Mouse (Mus musculus) adrenal gland, postnatal 36 days (tissue): ENCODE measurements around the gene Ankrd27. TPM values are rescaled to one million over a fixed set of nuclear protein-coding genes. Genes with fewer than 3 reads are reported as not detected.

Experiments
- DNase-seq, 2 experiments: peaks; one replicate each; pipeline ENCODE4 v3.0.0; 2021; ENCODE audit warnings: mixed read lengths in 1 of 2
- total RNA-seq, 2 experiments: library from RNA; stranded (reverse); gene quantifications; 2 replicates each; pipeline ENCODE4 v1.2.3; 2021

The Ankrd27 gene
- total RNA-seq, 2 experiments from 2014 or later, result 23.6 to 32.6 TPM

DNA sequence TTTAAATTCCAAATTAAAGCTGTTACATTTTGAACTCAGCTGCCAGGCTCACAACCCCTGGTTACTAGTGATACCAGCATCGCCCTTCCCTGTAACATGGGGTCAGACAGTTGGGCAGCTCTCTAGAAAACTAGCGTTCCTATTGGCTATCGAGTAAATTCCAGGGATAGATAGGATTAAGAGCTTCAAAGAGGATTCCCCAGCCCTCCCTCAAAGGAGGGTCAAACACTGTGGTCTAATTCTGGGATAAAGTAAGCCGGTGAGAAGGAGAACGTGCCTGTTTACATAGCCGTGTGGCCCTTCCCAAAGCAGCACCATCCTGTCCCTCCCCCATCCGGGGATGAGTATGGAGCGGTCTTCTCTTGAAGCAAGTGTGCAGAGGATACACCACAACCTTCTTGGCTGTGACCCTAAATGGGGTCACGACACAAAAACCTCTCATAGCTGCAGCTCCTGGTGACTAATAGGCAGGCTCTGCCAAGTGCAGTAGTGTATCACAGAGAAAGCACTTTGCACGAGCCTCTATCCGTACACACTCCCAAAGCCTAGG, 2.5 kb upstream of the Ankrd27 start:
- DNase-seq, result peak in 1 of 2 experiments; percentile 11

DNA sequence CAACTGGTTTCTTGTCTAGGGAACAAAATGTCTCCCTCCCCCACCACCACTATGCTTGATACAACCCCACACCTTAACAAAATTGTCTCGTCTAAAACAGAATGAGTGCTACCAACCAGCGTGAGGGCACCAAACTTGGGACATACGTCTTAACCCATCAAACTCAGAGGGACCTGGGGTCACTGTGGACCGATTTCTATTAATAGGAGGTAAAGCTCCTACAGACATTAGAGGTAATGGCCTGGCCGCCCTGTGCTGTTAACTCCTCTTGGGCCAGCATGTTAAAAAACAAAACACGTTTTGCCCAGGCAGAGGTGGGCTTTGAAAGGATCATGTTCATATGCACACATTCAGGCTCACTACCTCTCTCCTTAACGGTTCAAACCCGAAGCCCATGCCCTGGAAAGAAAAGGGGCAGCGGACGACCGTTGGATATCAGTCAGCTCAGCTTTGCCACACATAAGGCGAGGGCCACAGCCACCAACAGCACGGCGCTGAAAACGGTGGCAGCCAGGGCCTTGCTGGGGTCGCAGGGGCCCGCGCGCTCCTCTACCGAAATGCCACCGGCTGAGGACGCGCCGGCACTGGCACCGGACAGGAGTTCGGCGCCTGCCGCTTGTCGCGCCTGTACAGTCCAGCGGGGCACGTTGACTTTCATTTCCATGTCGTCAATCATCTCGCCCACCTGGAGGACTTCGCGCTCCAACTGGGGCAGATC, 1.8 kb upstream of the Ankrd27 start:
- no peak for DNase-seq

DNA sequence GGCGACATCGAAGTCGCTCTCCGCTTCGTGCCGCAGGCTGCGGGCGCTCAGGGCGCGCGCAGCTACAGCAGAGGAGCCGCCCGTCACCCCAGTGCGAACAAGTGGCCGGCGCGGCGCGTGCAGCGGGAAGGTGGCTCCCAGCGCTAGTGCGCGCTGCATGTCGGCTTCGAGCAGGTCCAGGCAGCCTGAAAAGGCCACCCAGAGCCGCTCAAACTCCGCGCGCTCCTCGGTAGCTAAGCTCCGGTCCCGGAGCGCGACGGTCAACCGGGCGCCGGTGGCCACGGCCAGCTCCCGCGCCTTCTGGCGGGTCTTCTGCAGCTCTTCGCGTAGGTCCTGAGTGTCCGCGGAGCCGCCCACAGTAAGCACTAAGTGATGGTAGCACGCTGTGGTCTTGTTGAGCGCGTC, 1.3 kb upstream of the Ankrd27 start:
- DNase-seq, result peak; percentile 56 to 59

DNA sequence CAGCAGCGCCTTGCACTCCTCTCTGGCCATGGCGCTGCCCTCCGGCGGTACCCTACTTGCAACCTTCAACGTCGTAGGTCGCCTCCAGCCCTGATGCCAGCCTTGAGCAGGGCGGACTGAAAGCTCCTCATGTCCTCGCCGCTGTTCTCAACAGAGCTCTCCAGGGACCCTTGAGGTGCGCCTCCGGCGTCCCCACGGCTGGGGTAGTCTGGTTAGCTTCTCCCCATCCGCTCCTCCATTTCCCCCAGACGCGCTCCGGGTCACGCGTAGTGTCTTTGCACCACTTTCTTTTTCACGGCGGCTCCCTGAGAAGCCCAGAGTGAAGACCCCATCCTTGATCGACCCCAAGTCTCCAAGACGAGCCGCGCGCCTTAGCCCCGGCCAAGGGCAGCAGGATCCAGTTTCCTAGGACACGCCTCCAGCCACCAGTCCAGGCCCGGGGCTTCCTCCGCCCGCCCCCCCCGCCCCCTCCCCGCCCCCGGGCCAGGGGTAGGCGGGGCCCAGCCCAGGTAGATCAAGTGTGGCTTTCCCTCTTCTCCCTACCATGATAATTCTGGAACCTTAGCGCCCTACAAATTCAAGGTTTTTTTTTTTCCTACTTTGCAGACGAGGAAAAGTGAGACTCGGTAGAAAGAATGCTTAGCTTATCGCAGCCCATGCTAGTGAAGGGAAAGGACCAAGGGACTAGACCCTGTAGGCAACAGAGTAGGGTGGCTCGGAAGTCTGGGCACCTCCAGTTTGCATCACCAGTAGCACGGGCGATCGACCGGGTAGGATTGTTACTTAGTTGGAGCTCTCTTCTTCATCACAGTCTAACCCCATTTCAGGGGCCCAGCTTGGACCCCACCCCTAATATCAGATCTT, 621 bp upstream of the Ankrd27 start, which contains the start of gene Rgs9bp:
Rgs9bp (minus strand) TSS at position 392 of the 864 bp plus-strand sequence.
- DNase-seq, result peak; percentile 56 to 72

DNA sequence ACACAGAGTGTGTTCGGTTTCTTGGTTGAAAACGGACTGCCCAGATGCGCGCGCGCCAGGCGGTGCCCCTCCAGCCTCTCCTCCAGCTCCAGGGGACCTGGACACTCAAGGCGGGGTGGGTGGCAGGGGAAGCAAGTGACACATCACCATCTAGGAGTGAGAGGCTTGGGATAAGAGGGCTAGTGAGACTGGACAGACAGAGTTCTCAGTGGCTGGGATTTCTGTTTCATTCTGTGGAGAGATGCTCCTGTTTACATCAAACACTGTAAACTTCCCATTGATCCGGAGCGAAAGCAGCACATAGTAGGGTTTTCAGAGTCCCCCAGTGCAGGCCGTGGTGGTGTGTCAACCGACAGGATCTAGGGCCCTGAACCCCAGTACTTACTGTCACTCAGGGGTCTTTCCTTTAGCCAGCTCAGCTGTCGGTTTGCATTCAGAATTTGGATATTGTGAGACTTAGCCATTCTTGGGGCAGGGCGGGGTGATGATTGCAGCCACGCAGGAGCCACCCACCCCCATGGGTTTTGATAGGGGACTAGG, 932 bp downstream of the Ankrd27 start:
- peak in 1 of 2 experiments; percentile 11 for DNase-seq

DNA sequence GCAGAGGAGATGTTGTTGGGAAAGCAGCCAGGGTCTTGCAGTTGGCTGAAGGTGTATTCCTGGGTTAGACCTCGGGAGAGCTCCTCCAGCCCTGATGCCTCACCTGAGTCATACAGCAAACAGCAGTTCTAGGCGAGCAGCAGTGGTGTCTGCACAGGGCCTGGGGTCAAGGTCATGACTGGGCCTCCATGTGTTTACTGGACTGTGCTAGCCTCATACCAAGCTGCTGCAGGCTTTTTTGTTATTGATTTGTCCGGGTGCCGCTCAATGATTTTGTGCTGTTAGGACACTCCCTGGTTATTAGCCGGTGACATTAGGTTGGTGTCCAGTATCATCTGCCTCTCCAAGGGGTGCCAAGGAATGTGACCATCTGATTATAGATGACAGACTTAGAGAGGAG, 1.7 kb downstream of the Ankrd27 start:
- DNase-seq, result peak in 1 of 2 experiments; percentile 21

DNA sequence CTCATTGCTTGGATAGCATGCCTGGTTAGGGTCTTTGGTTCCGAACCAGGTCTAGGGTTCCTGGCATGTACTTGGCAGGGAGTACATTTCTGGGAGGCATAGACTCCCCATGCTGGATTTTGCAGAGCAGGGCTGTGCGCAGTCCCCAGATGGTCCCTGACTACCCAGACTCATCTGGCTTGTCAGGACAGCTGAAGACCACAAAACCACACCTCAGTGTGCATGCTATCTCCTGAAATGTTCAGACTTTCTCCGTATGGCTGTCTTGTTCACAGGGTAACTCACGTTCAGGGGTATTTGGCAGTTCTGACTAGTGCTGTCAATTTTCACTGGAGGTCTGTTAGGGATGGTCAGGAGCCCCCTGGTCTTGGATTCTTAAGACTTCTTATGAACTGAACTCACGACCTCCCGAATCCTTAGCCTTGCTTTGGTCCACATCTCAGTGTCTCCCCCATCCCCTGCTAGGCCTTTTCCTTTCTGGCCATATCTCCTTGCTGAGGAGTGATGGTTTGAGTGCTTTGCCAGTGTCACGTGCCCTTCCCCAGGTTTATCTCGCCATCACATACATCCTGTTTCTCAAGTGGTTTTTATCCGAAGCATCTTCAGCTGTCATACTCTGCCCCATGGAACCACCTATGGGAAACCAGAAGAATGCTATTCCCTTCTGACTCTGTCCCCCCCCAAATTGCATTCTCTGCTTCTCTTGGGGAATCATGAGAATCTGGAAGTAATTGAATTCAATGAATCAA, 2.8 kb downstream of the Ankrd27 start:
- no peak for DNase-seq

DNA sequence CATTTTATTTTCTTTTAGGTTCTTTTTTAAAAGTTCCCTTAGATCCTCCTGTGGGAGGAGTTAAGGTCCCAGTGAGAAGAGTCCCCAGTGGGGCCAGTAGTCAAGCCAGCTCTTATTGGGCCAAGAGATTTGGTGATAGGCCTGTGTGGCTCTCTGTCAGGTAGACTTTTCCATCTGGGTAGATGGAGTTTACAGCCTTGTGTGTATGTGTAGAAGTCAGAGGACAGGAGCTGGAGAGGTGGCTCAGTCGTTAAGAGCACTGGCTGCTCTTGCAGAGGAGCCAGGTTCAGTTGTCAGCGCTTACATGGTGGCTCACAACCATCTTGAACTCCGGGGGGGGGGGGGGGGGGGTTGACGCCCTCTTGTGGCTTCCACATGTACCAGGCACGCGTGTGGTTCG, 3.4 kb downstream of the Ankrd27 start:
- no peak for DNase-seq

DNA sequence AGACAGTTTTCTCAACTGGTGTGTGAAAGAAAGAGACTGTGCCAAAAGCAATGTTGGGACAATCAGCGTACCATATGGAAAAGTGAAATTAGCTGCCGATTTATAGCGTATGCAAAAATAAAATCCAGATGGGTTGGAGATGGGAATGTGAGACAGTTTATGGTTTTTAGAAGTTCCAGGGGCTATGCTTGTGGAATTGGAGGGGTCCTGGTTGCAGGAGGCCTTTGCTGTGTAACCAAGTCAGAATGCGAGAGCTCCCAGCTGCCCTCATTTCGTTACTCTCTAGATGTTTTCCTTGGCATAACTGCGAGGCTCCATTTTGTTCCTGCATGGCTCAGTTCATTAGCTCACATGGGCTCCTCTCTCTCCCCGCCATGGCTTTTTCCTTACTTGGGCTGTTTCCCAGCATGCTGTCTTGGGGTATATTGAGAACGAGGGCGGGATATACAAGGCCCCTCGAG, 4.7 kb downstream of the Ankrd27 start:
- peak; percentile 9 to 23 for DNase-seq

DNA sequence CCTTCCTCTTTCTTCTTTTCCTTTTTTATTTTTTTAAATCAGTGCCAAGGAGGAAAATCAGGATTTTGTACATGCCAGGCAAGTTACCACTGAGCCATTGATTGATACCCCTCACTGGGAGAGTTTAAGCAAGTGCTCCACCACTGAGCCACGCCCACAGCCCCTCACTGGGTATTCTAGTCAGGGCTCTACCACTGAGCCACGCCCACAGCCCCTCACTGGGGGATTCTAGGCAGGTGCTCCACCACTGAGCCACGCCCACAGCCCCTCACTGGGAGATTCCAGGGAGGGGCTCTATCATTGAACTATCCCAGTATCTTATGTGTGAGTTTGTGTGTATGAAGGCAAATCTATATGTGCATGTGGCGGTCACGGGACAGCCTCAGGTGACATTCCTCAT, 8.3 kb downstream of the Ankrd27 start:
- DNase-seq, result no peak

DNA sequence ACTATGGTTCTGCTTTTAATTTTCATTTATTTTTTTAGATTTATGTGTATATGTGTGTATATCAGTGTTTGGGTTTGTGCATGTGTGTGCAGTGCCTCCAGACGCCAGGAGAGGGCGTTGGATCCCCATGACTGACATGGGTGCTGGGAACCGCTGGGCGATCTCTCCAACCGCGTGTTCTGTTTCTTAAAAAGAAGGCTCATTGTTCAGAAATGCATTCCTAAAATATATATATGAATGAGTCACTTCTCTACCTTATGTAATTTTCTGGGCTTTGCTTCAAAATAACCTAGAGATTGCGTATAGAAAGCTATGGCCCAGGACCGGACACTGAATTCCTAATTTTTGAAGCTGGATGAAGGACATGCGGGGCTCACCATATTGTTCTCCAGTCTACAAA, 13.4 kb downstream of the Ankrd27 start:
- no peak for DNase-seq

DNA sequence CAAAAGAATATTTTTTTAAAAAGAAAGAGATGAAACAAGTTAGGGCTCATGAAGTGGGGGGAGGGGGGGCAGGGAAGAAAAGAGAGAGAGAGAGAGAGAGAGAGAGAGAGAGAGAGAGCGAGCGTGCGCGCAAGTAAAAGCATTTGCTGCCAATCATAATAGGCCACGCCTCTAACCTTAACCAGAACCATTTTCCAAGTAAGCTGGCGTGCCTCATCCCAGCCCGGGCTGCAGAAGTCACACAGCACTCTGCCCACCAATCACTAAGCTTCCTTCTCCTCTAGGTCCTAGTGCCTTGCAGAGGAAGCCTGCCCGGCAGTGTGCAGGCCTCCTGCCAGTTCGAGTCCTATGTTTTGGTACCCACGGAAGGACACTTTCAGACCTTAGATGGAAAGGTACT, 14.0 kb downstream of the Ankrd27 start:
- DNase-seq, result no peak

DNA sequence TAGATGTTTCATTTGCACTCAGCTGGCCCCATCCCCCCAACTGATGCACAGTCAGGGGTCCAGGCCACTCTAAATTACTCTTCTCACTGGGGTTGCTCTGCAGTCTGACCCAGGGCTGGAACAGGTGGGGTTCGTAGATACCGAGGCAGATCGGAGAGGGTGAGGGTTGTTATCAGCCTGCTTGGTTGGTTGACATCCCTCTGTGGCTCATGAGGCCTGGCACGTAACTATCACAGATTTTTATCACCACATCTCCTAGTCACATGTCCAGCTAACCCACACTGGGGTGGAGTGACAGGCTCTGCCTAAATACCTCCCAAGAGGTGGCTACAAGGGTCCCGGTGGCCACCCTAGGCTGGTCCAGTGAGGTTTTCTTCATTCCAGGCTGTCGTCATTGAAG, 15.1 kb downstream of the Ankrd27 start:
- no peak for DNase-seq

DNA sequence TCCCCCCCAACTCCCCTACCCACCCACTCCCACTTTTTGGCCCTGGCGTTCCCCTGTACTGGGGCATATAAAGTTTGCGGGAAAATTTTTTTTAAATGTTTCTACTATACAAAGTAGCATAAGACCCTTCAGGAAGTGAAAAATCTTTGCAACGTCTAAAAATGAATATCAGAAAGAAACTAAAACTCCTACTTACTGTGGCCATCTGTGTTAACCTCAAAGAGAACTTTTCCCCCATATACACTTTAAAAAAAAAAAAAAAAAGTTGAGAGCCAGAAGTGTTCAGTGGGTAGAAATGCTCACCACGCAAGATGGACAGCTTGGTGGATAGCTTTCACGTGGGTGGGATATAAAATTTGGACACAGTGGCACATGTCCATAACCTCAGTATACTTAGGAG, 16.7 kb downstream of the Ankrd27 start:
- DNase-seq, result no peak

DNA sequence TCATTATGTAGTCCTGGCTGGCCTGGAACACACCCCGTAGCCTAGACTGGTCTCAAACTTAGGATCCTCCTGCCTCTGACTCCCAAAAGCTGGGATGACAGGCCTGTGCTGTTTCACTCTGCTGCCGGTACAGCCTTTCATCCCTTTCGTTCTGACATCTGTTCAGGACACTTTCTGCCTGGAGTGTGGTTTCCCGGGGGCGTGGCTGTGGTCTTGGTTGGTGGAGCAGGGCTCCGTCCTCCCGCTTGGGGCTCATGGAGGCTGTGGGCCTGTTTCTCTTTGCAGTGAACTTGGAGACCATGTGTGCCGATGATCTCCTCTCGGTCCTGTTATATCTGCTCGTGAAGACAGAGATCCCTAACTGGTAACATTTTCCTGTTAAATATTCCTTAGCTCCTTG, 20.8 kb downstream of the Ankrd27 start:
- DNase-seq, result no peak

DNA sequence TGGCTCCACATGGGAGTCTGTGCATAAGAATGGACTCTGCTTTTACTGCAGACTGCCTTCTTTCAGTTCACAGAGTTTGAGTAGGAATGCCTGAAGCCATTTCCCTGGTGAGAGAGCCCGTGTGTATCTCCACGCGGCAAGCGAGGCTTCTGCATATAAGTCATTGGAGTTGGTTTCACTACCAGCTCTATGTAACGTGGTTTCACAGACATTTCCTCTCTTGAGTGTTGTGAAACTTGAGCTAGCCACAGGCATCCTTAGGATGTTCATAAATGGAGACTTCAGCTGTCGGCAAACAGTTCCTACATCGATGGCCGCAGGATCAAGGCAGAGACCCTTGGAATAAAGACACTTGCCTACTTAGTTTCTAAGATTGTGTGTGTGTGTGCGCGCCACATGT, 23.2 kb downstream of the Ankrd27 start:
- no peak for DNase-seq

DNA sequence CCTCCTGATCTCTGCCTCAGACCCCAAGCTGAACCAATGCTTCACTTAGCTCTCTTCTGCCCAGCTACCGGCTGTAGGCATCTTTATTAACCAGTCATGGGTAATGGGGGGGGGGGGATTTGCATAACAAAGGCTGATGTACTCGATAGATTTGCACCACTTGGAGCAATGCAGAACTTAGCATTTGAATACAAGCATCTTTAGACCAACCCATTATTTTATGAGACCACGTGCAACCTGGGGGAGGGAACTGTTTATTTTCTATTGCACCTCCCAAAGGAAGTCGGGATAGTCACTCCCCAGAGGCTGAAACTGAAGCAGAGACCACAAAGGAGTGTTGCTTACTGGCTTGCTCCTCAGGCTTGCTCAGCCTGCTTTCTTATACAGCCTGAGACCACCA, 31.5 kb downstream of the Ankrd27 start:
- no peak for DNase-seq

DNA sequence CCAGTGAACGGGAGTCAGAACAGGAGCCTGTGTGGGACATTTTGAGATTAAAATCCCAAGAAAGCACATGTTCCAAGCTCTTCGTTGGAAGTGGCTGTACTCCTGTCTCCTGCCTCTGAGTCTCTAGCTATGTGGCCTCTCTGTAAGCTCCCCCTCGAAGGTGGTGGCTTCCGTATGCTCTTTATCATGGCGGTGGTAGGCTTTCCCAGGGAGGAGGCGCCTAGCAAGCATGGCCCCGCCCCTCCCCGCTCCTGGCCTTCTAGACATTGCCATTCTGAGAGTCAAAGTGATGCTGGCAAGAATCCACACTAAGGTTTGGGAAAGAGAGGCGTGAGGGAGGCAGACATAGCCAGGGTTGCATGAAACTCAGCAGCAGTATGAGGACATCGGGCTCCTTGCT, 36.6 kb downstream of the Ankrd27 start:
- no peak for DNase-seq

DNA sequence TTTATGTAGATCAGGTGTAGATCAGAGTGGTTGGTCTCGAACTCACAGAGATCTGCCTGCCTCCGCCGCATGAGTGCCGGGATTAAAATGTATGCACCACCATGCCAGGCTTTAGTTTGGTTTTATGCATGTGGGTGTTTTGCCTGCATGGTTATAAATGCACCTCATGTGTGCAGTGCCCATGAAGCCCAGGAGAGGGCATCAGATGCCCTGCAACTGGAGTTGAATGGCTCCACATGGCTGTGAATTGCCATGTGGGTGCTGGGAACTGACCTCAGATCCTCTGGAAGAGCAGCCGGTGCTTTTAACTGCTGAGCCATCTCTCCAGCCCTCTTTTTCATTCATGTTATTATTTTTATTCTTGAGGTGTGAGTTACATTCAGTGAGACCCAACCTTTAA, 40.0 kb downstream of the Ankrd27 start:
- no peak for DNase-seq

DNA sequence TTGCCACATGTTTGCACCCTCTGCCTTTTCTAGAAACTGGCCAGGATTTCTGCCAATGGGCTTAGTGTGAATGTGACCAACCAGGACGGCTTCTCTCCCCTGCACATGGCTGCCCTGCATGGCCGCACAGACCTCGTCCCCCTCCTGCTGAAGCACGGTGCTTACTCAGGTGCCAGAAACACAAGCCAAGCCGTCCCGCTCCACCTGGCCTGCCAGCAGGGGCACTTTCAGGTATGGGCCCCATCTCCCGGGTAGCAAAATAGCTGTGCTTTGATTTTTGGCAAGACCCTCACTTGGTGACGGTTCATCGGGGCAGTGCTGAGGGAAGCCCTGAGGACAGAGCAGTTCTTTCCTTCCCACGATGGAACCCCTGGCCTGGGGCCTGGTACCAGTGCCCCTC, 41.3 kb downstream of the Ankrd27 start:
- DNase-seq, result no peak

DNA sequence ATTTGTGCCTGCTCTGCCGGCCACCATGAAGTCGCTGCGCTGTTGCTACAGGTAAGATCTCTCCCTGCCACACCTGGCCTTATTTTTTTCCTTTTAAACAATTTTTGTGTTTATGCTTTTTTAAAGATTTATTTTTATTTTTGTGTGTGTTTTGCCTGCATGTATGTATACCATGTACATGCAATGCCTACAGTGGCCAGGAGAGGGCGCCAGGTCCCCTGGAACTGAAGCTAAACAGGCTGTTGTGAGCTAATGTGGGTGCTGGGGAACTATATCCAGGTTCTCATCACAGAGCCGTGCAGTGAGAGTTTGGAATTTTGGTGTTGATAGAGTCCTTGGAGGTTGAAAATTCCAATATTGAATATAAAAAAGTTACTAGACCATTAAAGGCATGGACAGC, 42.5 kb downstream of the Ankrd27 start:
- peak; percentile 14 to 23 for DNase-seq

DNA sequence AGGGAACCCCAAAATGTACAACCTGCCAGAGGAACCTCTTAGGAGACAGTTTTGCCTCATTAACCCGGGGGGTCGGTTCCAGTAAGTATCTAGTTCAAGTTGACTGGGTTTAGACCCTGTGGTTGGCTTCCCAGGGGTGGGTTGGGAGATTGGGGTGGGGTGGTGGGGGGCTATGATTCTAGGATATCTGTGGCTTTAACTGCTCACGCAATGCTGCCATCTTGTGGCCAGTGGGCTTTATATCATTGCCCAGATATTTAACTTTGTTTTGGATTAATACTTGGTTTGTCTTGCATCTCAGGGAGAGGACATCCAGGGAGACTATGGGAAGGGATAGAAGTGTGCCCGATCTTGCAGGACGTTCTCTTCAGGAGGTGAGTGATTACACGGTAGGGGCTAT, 50.2 kb downstream of the Ankrd27 start:
- DNase-seq, result peak; percentile 16 to 33
